Mouse (Mus musculus) spleen, adult 2 months (tissue): ENCODE results near the gene Nr2e3.

Experiments
- CTCF ChIP-seq: fragments of 200-500 bp; IDR thresholded peaks from 2 replicates; pipeline ENCODE4 v1.5.1; 2011; ENCODE audit warnings: mild to moderate bottlenecking, inconsistent platforms; ENCODE audit not compliant: insufficient read depth, insufficient read length, insufficient replicate concordance; ENCODE audit errors: extremely low read depth
- POLR2A ChIP-seq: fragments of 200-500 bp; IDR thresholded peaks from 2 replicates; pipeline ENCODE4 v1.6.1; 2011; ENCODE audit warnings: low read depth, low read length, inconsistent platforms

DNA sequence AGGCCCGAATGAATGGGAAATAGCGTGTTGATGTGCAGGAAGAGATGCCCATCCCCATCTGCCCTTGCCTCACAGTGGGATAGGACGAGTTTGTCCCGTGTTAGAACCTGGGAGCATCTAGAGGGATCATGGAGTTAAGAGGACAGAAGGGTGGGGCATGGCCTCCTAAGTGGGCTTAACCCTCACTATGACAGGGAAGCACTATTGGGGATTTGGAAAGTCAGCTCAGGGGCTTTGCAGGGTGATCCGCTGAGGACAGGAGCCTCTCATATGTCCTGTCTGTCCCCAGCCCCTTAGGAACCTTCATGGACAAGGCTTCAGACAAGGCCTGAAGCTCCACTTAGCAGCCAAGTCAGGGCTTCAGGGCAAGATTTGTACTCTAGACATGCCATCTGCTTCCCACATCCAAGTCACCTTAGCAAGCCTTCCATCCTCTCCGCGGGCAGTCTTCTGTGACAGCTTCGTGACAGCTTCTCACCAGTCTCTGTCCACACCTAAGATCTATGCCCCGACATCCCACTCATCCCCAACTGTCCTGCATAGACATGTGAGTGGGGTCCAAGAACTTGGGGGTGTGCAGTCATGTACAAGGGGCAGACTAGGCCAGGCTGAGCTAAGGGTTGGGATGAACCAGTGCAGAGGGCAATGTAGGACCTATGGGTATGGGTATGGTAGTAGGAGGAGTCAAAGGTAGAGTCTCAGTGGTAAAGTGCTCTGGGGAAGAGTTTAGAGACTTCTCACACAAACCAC is 9.3 kb downstream of the Nr2e3 start:
- TF ChIP-seq CTCF (no peak), POLR2A (no peak)
